Mouse (Mus musculus) v-Abl transformed pro-B cells (cell line): ENCODE results near the gene Dcbld1.

Experiments
- in situ Hi-C, 2 experiments: fragments of 400-800 bp; cut with MboI; formaldehyde crosslinking; loops; one replicate each; pipeline ENCODE4 v1.15.1; 2025; ENCODE audit not compliant: unreplicated experiment in 2 of 2

Dcbld1 gene

DNA sequence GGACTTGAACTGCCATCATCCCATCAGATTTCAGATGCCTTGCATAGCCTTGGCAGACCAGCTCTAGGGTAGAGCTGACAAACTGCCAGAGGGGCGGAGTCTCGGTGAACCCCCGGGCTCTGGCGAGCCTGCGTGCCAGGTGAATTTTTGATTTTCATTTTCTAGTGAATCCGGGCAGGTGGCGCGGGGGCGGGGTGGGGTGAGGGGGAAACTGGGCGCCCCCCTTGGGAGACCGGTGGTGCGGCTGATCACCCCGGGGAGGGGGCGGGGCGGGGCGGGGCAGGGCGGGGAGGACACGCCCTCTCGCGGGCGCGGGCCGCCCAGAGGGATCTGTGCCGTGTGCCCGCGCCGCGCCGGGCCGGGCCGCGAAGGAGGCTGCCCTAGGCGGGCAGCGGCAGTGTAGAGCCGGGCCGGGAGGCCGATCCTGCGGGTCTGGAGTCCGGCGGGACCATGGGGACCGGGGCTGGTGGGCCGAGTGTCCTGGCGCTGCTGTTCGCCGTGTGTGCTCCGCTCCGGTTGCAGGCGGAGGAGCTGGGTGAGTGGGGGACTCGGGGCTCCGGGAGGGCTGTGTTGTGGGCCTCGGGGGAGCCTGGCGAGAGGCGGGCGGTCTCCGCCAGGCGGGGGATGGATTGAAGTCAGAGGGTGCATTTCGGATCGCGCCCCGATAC lies at the start of gene Dcbld1:
Gene Dcbld1, plus strand, starts transcription at position 319 of the 668 bp plus-strand sequence.
- in situ Hi-C loops = loop anchor here (5.0 to 25.0 kb wide), 3 partner anchors 99 to 1379 kb away; partner anchors contain the start of gene Nepn (in 2 of the 2)

DNA sequence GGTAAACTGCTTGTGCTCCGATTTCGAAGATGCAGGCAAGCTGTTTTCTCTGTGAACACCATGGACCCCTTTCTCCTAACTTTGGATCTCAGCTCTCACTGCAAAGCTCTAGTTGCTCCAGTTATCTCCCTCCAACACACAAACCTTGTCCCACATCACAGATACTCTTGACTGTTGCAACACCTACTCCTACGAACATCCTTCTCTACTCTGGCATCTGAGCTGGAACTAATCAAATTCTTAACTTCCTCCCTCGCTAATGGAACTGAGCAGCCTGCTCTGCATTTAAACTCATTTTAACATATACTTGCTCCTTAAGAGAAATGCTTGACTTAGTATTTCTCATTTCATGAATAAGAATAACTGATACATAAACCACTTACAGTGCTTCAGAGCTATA lies 47.5 kb upstream of the Dcbld1 start:
- in situ Hi-C loops = no loop called here

DNA sequence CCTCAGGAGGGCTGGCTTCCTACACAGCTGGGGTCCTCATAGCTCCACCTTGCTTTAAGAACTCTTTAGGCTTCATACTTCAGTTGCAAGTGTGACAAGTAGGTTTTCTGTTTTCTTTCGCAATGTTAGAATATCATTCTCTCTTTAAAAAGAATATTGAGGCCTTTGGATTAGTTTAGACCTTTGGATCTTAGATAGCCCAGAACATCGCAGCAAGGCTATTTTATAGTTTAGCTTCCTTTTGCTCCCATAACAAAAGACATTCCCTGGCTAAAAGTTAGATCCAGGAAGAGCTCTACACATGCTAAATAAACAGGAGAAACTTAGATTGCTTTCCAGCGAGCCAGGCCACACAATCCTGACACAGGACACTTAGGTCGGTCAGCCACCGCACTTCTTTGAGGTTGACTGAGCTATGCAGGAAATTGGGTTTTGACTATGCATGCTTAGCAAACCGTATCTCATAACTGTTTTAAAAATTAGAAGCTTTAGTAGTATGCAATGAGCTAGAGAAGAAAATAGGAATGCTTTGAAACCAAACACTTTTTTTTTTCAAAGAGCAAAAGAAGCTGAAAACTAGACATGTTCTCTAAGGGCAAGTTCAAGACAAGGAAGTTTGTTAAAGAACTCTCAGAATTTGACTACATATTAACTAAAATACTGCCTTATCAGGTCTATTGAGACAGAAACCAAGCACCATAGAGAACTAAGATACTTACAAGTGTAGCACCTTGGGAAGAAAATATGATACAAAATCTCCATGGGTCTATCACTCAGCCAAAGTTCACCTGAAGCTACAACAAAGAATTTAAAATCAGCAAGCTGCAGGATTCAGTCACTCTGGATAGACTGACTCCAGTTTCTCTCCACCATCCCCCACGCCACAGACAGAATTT lies 38.2 kb upstream of the Dcbld1 start, which contains the start of gene Ros1:
Gene Ros1, minus strand, starts transcription at position 288 of the 896 bp plus-strand sequence.
- in situ Hi-C loops = no loop called here

DNA sequence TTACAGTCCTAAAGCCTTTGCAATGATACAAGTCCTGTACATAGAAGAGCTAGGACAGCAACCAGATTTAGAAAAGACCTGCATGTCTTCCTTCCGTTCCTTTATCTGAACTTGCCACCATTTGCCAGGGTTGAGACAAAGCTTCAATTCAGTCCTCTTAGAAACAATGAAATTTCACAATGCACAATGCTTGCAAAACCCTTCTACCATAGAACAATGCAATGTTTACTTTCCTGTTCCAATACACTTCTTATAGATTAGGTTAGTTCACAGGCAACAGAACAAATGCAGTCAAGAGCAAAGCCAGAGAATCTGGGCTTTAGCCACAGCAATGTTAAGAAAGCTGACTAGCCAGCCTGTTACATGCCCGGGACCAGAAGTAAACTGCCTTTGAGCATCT lies 29.4 kb upstream of the Dcbld1 start:
- in situ Hi-C loops = no loop called here

DNA sequence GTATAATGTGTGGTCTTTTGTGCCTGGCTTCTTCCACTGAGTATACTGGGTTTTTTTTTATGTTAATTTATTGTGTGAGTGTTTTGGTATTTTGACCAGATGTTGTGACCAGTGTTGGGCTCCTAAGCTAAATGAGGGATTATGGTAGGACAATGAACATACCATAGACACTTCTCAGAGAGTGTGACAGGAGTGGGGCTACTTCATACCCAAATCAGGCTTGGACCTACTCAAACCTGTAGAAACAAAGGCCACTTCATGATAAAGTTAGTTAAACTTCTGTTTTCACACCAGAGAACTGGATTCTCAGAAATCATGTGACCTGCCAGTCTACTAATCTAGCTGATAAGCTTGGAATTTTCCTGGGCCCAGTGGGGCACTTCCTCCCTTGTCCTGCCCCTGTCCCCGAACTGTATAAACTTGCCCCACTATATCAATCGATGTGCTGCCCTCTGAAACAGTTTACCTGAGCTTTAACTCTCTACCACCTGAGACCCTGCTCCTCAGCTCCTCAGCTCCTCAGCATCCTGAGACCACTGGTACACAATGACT lies 18.1 kb upstream of the Dcbld1 start:
- in situ Hi-C loops = no loop called here

DNA sequence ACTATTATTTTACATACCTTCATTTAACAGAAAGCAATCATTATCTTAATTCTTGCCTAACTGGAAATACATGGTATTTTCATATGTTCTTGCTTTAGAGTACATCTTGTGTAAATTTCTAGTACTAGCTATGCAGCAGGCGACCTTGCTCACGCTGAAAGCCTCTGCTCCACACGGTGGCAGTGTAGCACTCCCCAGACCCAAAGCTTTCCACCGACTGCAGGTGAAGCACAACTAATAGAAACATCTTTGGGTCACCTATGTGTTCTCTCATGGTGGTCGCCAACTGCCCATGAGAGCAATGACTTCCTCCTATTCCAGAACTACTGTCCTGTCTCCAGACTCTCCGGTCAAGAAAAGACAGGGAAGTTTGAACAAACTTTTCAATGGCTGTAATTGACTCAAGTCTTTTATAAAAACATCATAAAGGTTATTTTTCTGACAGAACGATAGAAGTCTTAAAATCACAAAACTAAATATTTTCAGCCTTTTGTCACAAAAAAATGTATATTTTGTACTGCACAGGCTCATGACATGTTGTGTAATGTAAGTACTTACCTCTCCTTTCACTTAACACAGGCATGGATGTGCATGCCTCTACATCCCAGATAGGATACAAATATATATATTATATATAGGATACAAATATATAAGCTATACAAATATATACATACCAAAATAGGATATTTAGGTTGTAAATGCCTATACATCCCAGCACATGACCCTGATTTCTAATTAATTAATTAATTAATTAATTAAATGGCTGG lies 16.4 kb upstream of the Dcbld1 start:
- in situ Hi-C loops = no loop called here

DNA sequence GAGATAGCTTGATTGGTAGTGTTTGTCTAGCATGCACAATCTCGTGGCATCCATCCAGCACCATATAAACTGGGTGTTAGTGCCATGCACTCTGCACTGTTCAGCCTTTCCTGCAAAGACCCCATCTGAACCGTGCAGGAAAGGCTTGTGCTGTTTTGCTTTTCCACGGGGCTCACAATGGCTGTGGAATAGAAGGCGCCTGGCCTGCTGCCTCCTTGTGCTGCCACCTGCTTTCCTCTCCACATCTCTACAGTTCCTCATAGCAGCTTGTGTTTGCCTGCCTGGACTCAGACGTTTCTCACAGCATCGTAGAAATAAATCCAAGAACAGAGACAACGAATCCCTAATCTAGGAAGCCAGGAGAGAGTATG lies 15.9 kb upstream of the Dcbld1 start:
- in situ Hi-C loops = no loop called here

DNA sequence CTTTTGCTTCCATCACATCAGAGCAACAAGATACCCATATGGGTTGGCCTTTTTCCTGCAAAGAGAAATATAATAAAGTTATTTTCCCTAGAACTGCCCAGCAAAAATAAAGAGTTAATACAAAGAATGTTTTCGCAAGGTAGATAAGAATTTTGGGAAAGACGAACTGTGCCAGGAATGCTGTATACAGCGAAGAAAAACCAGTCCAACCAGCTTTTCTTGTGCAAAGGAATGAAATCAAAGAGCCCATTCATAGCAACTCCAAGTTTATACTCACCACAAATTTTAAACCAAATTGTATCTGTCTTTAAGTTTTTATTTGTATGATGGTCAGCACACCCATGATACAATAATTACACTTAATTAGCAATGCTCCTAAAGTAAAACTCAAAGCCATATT lies 13.8 kb upstream of the Dcbld1 start:
- in situ Hi-C loops = no loop called here

DNA sequence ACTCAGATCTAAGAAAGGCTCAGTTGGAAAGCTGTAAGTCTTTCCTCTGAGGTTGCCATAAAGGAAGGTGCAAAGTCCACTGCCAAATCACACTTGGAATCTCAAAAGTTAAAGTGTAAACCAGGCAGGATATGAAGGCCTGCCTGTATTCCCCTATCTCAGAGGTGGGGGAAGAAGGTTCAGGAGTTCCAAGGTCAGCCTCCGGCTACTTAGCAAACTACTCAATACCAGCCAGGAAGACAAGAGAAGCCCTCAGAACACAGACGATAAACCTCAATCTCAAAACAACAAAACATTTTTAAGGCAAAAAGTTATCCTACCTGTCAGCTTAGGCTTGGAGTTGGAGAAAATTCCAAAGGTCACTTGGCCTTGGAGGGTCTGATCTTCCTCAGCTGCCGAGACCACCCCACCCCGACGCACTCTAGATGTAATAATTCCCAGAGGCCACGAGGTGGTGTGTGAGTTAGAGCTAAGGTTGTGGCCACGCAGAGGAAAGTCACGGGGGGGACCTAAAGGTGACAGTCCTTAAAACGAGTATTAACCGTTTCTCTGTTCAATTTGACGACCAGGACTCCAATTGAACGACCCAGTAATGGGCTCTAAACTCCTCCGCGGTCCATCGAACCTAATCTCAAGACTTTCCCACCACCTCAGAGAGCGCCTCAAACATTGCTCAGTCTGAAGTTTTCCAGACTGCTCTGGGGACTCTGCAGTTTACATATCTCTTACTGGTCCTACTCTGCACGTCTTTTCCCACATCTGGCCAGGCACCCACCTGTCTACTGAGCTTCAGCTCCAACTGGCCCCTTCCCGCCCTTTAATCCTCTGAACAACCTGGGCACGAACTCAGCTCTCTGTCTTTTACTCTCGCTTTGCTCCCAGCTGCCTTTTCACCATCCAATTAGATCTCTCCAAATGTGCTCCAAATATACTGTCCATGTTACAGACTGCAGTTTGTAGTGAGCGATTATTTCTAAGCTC lies 933 bp upstream of the Dcbld1 start:
- in situ Hi-C loops = loop anchor here (5.0 to 25.0 kb wide), 3 partner anchors 100 to 1380 kb away; partner anchors contain the start of gene Nepn (in 2 of the 2)

DNA sequence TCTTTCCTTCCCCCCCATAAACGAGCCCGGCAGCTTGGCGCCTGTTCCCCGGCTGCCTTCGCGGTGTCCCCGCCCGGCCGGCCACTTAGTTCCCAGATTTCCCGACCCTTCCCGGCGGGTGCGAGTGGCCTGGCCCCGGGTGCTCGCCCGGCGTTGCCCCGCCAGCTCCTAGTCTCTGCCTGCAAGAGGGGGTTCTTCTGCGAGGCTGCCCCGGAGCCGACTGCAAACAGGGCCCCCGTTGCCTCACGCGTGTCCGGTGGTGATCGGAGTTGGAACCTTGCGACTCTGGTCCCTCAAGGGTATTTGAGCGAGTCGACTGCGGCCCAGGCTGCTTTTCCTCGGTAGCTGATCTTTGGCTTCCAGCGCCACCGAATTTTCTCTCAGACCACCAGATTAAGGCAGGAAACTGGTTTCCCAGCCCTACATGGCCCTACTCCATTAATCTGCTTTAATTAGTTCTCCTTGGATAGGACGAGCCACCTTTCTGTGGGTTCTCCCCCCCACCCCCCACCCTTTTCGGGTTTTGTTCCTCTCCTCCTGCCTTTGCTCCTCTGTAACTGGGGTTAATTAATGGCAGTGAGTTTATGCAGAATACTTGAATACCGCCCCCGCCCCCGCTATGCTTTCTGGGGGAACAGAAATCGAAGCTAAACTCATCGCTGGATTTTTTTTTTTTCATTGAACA lies 692 bp downstream of the Dcbld1 start:
- in situ Hi-C loops = loop anchor here (5.0 to 25.0 kb wide), 3 partner anchors 98 to 1378 kb away; partner anchors contain the start of gene Nepn (in 2 of the 2)

DNA sequence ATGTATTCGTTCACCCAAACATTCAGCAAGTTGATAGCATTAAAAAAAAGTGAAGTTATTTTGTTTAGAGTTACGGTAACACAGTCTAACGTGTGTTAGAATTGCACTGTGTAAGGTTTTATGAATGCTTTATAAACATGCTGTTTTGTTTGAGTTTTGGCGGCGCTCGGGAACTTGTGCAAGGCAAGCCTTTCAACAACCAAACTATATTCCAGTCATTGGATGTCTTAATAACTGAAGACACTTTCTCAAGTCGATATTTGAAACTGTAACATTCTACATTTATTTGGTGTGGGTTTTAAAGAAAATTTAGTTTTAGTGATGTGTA lies 1.2 kb downstream of the Dcbld1 start:
- in situ Hi-C loops = loop anchor here (5.0 to 25.0 kb wide), 3 partner anchors 98 to 1378 kb away; partner anchors contain the start of gene Nepn (in 2 of the 2)

DNA sequence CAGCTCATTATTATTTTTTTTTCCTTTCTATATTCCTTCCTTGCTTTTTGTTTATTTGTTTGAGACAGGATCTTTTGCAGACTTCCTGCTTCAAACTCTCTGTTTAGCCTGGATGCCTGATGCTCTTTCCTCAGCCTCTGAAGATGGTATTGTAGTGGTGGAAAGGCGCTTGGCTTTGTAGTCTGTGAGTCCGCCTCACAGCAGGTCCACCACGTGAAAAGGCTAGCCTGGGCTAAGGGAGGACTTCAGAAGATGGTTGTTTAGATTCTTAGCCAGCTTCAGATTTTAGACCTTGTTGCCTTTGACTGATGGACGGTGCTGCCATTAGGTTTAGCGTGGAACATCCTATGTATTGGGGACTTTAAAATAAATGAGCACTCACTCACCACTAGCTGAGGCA lies 2.0 kb downstream of the Dcbld1 start:
- in situ Hi-C loops = loop anchor here in 1 of 2 experiments (25.0 kb wide), 1 partner anchor 1377 kb away; no protein-coding TSS in a partner anchor

DNA sequence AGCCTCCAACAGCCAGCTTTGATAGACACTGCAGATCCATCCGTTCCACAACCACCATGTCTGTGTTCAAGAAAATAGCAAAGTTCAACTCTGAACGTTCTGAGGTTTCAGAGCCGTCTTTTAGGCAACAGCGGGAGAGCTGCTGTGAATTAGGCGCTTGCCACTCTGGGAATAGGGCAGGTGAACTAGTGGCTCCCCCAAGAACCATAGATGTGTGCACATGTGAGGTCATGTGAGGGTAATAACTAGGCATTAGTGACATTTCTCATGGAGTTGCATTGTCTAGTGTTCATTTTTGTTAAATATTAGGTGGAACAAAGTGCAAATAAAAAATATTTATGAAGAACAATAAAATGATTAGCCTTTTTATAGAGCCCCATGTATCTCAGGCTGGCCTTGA lies 8.6 kb downstream of the Dcbld1 start:
- in situ Hi-C loops = loop anchor here in 1 of 2 experiments (25.0 kb wide), 1 partner anchor 1370 kb away; no protein-coding TSS in a partner anchor

DNA sequence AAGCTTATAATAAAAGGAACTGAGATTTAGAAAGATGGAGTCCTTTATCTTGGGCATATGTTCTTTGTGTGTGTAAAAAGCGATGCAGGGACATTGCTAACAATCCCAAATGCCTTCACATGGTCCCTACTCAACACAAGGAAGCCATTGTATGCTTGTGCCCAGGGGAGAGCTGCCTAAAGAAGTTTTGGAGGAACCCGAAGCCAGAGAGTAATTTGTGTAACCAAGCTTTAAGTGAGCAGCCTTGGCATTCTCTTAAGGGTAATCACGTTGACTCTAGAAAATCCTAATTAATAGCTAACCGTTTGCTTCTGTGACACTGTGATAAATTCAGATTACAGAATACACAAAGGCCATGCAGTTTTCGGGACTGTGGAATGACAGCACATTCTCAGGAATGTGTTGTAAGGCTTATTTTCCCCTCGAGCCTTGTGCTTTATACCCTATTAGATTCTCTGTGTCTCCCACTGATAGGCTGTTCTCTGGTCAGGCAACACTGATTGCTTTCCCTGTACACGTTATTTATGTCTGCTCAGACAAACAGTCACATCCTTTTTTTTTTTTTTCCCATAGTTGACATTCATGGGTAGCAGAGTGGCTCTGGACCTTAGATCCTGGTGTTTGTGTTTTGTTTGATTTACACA lies 9.4 kb downstream of the Dcbld1 start:
- in situ Hi-C loops = loop anchor here in 1 of 2 experiments (25.0 kb wide), 1 partner anchor 1369 kb away; no protein-coding TSS in a partner anchor

DNA sequence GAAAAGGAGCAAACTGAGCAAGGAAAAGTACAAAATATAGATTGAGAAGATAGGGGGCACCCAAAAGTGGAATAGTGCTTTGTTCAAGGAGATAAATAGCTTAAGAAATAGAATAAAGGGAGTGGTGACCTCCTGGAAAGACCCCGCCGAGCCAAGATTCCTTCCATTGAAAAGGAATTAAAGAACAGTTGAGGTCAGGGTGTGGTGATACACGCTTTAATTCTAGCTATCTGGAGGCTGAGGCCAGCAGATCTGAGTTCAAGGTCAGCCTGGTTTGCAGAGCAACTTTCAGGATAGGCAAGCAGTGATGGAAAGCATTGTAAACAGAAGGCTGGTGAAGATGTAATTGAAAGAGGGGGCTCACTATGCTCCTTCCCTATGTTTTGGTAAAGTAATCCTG lies 12.8 kb downstream of the Dcbld1 start:
- in situ Hi-C loops = loop anchor here in 1 of 2 experiments (25.0 kb wide), 1 partner anchor 1366 kb away; no protein-coding TSS in a partner anchor

DNA sequence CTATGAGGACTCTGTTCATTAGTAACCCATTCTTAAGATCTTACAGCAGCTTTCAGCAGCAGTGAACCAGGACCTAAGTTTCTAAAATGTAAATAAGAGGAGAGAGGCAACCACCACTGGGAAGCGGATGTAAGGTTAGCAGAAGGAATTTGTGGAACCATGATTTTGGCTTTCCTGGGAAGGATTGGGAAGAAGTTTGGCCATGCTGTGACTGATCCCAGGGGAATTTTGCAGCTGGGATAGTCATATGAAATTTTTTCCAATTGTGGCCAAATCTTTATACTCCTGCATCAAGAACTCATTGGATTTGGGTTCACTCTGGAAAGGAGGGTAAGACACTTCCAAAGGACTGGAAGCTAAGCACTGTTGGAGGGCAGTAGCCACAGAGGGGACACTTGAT lies 18.8 kb downstream of the Dcbld1 start:
- in situ Hi-C loops = no loop called here

DNA sequence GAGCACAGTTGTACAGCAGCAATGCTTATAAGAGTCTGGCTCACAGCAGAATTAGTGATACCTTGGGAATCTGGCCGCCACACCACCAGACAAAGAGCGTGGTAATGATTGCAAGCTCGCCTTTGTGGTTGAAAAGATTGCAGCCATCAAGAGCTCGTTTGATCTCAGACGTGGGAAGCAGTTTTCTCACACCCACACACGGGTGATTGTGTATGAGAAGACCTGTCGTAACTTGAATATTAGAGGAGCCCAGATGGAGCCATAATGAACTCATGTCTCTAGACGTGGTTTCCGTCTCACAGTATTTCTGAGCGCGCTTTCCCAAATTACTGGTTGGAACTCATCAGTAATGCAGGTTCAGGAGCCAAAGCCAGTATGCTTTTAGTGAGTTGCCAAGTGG lies 20.0 kb downstream of the Dcbld1 start:
- in situ Hi-C loops = no loop called here

DNA sequence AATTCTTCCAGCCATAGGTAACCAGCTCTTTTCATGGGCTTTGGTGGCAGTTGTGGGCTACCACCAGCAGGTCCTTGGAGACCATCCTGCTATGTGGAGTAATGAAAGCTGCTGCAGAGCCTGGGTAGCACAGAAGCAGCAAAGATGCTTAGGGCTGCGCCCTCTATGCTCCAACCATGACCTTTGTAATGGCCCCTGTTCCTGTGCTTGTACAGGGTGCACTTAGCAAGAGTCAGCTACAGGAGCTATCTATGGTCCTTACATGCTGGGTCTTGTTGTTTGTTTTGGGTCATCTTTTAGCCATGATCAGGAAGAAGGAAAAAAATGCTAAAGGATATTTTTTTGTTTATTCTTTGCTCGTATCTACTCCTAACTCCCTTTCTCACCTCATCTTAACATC lies 24.3 kb downstream of the Dcbld1 start:
- in situ Hi-C loops = no loop called here
